Mouse (Mus musculus) spleen, adult 2 months (tissue): ENCODE results near the gene Hdac7. TPM values are rescaled to one million over a fixed set of nuclear protein-coding genes. Genes with fewer than 3 reads are reported as not detected.

Source experiments
- DNase-seq, 2 experiments: peaks; one replicate each; pipeline versions ENCODE4 v3.0.0 to v3.0.0-alpha.2; 2012 to 2021; ENCODE audit warnings: low spot score in 2 of 2, low read depth in 1 of 2
- H3K27ac ChIP-seq: fragments of 200-500 bp; 2 replicates; pipeline ENCODE4 v1.5.1; 2012; ENCODE audit warnings: low read length, inconsistent platforms; ENCODE audit not compliant: insufficient read depth
- H3K27me3 ChIP-seq: fragments of 200-500 bp; 2 replicates; pipeline ENCODE4 v1.6.1; 2012; ENCODE audit warnings: mild to moderate bottlenecking, moderate library complexity, low read length, inconsistent platforms; ENCODE audit not compliant: control insufficient read depth, insufficient read depth
- H3K36me3 ChIP-seq: fragments of 200-500 bp; 2 replicates; pipeline ENCODE4 v1.6.1; 2012; ENCODE audit warnings: mild to moderate bottlenecking, low read length, inconsistent platforms; ENCODE audit not compliant: control insufficient read depth, insufficient read depth
- H3K4me1 ChIP-seq: fragments of 200-500 bp; 2 replicates; pipeline ENCODE4 v1.6.1; 2011; ENCODE audit warnings: inconsistent platforms; ENCODE audit not compliant: control insufficient read depth, insufficient read depth, insufficient read length
- H3K4me3 ChIP-seq: fragments of 200-500 bp; 2 replicates; pipeline ENCODE4 v1.5.1; 2011; ENCODE audit warnings: mild to moderate bottlenecking, inconsistent platforms; ENCODE audit not compliant: insufficient read depth, insufficient read length; ENCODE audit errors: extremely low read depth
- CTCF ChIP-seq: fragments of 200-500 bp; IDR thresholded peaks from 2 replicates; pipeline ENCODE4 v1.5.1; 2011; ENCODE audit warnings: mild to moderate bottlenecking, inconsistent platforms; ENCODE audit not compliant: insufficient read depth, insufficient read length, insufficient replicate concordance; ENCODE audit errors: extremely low read depth
- POLR2A ChIP-seq: fragments of 200-500 bp; IDR thresholded peaks from 2 replicates; pipeline ENCODE4 v1.6.1; 2011; ENCODE audit warnings: low read depth, low read length, inconsistent platforms
- WGBS: fragments of 180-500 bp; shearing (Covaris S2); methylation state at CpG from one replicate; pipeline ENCODE4 v1.1.7; 2018; 5-methylcytosine and 5-hydroxymethylcytosine counted together
- polyA plus RNA-seq: library from polyadenylated mRNA; depleted of rRNA; stranded (reverse); fragments of >200 nt; gene quantifications from 2 replicates; pipeline ENCODE4 v1.2.3, GENCODE M21; 2012

Gene Hdac7
- polyA plus RNA-seq, 1 experiment, result 104 TPM

DNA sequence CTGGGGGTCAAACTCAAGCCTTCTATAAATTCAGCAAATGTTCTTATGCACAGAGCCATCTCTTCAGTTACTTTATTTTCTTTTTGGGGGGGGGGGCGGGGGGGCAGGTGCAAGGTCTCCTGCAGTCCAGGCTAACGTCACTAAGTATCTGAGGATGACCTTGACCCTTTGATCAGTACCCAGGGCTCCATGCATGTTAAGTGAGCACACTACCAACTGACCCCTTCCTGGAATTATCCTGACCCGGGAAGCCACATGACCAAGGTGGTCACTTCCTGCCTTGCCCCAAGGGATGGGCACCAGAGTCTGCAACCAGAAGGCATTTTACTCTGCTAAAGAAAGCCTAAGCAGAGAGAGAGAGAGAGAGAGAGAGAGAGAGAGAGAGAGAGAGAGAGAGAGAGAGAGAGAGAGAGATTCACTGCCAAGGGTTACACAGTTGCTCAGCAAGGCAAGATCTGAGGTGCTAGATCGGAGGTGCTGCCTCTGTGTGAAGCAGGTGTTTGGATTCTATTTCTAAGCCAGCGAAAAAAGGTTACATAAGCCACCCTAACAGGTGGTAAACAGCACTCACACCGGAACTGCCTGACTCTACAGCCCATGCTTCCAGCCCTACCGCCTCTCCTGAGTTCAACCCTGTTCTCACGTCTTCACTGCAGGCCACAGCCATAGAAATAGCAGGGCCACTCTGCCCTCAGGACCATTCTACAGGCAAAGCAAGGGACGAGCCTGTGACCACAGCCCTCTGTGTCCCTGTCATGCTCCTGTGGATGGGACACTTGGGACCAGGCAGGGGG, 80.8 kb downstream of the Hdac7 start:
- WGBS, result 45% methylated on average over 9 of the region's 9 CpGs
- H3K27ac ChIP-seq, result no peak overlapping the region
- H3K4me3 ChIP-seq, result no peak overlapping the region
- H3K27me3 ChIP-seq, result 0 out of 2 replicates have a peak, but pooled peaks cover 2% of the 10 kb centered on the region
- DNase-seq, result no peak
- TF ChIP-seq POLR2A (no peak), CTCF (no peak)
- H3K36me3 ChIP-seq, result no peaks in the 10 kb centered on the region
- peaks cover 13% of the 10 kb centered on the region for H3K4me1 ChIP-seq

DNA sequence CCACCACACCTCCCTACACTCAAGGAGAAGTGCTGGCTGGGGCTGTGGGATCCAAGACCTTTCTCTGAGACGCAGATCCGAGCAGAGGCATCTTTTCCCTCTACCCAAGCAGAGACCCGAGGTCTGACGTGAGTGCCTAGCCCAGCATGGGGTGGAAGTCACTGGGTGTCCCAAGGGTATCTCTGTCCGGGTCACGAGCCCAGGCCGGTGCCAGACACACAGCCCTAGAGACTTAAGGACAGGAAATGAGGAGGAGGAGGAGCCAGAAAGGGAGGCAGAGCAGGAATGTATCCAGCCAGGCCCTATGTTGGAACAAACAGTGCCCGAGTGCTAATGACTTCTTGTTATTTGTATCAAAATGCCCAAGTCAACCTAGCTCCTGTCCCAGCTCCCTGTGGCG, 81.6 kb downstream of the Hdac7 start:
- TF ChIP-seq POLR2A (no peak), CTCF (no peak)

DNA sequence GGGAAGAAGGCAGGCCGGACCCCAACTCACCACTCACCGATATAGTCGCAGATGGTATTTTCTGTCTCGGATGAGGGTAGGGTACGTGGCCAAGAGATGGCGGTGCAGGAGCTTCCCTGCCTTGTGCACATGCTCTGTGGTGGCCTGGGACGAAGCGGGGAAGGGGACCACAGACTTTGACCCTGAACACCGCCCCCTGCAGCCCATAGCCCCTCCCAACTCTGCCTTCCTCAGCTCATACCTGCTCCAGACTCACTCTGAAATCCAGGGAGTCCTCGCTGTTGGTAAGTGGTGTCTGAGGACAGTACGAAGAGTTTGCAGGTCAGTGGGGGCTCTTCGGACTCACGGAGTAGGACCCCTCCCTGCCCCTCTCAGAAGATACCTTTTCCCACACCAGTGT, 82.9 kb downstream of the Hdac7 start:
- Histone ChIP-seq H3K27ac (no peak overlapping the region), H3K4me3 (no peak overlapping the region), H3K4me1 (peaks cover 9% of the 10 kb centered on the region; the same call in 1 of the 2 replicates), H3K36me3 (no peaks in the 10 kb centered on the region), H3K27me3 (no peaks in the 10 kb centered on the region)
- no peak for DNase-seq
- 91% methylated on average over 13 of the region's 13 CpGs for WGBS
- TF ChIP-seq CTCF (no peak), POLR2A (no peak)

More for the DNA sequence above, 81.6 kb downstream of the Hdac7 start:
- Histone ChIP-seq H3K4me3 (no peak overlapping the region), H3K36me3 (no peaks in the 10 kb centered on the region), H3K4me1 (peaks cover 13% of the 10 kb centered on the region), H3K27ac (no peak overlapping the region), H3K27me3 (0 out of 2 replicates have a peak, but pooled peaks cover 2% of the 10 kb centered on the region)
- no peak for DNase-seq
- WGBS, result 53% methylated on average over 9 of the region's 9 CpGs

GRCm38 (mm10) chr15:97760952-97761351, 83.3 kb downstream of the Hdac7 start:
- TF ChIP-seq POLR2A (no peak), CTCF (no peak)
- H3K27me3 ChIP-seq, result no peaks in the 10 kb centered on the region
- H3K4me1 ChIP-seq, result peaks cover 9% of the 10 kb centered on the region; the same call in 1 of the 2 replicates

GRCm38 (mm10) chr15:97760006-97760405, 84.3 kb downstream of the Hdac7 start:
- H3K4me1 ChIP-seq, result peaks cover 9% of the 10 kb centered on the region; the same call in 1 of the 2 replicates
- DNase-seq, result no peak
- no peak overlapping the region for H3K27ac ChIP-seq
- no peak for TF ChIP-seq POLR2A
- TF ChIP-seq CTCF, result no peak
- H3K27me3 ChIP-seq, result no peaks in the 10 kb centered on the region
- 80% methylated on average over 9 of the region's 9 CpGs for WGBS
- H3K4me3 ChIP-seq, result no peak overlapping the region
- no peaks in the 10 kb centered on the region for H3K36me3 ChIP-seq

More at GRCm38 (mm10) chr15:97760952-97761351, 83.3 kb downstream of the Hdac7 start:
- WGBS, result 82% methylated on average over 5 of the region's 5 CpGs
- H3K36me3 ChIP-seq, result no peaks in the 10 kb centered on the region
- H3K4me3 ChIP-seq, result no peak overlapping the region
- no peak for DNase-seq
- H3K27ac ChIP-seq, result no peak overlapping the region

GRCm38 (mm10) chr15:97755361-97755760, 88.9 kb downstream of the Hdac7 start:
- peaks cover 6% of the 10 kb centered on the region; the same call in 1 of the 2 replicates for H3K4me1 ChIP-seq
- TF ChIP-seq CTCF, result no peak
- TF ChIP-seq POLR2A, result no peak
- H3K27me3 ChIP-seq, result no peaks in the 10 kb centered on the region
- DNase-seq, result no peak
- H3K36me3 ChIP-seq, result no peaks in the 10 kb centered on the region
- H3K4me3 ChIP-seq, result no peak overlapping the region
- H3K27ac ChIP-seq, result no peak overlapping the region
- 86% methylated on average over 8 of the region's 8 CpGs for WGBS

DNA sequence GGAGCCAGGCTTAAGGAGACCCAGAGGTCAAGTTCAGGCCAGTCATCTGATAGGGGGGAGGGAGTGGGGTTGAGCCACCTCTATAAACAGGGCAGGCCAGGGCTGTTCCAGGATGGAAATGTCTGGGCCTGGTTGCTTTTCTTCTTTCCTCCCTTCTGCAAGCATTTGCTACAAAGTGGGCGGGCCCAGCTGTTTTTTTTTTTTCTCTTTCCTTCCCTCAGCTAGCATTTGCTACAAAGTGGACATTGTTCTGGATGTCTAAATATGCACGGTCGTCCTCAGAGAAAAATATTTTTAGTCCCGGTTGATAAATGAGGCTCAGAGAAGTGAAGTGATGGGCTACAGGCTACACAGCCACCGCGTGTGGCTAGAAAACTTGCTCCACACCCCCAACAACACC, 89.8 kb downstream of the Hdac7 start:
- Histone ChIP-seq H3K4me1 (peaks cover 14% of the 10 kb centered on the region; the same call in 1 of the 2 replicates), H3K36me3 (no peaks in the 10 kb centered on the region)
- WGBS, result 70% methylated on average over 6 of the region's 6 CpGs

More for the DNA sequence above, 89.8 kb downstream of the Hdac7 start:
- no peak for DNase-seq
- no peak overlapping the region for H3K27ac ChIP-seq
- TF ChIP-seq POLR2A (no peak), CTCF (no peak)
- H3K4me3 ChIP-seq, result no peak overlapping the region
- H3K27me3 ChIP-seq, result no peaks in the 10 kb centered on the region
